Mouse (Mus musculus) embryonic fibroblast, embryonic 13.5 days (primary cell): Measurements from ENCODE around the gene Scamp1.

Experiments used
- CTCF ChIP-seq: IDR thresholded peaks from 2 replicates; pipeline ENCODE4 v1.5.1; 2011; ENCODE audit warnings: mild to moderate bottlenecking, control low read depth, low read length, moderate library complexity, borderline replicate concordance; ENCODE audit not compliant: insufficient read depth
- POLR2A ChIP-seq: IDR thresholded peaks from 2 replicates; pipeline ENCODE4 v1.6.1; 2011; ENCODE audit warnings: low read depth, mild to moderate bottlenecking, control low read depth, low read length, moderate library complexity

GRCm38 (mm10) chr13:94321094-94321792 lies 35.6 kb upstream of the Scamp1 start:
- TF ChIP-seq CTCF (no peak), POLR2A (no peak)
